Mouse (Mus musculus): ENCODE measurements at regions not wholly inside any gene's neighbourhood (a gene's known extent, or its start where the extent isn't known, plus 50 kb on each side); places are given as distances from the start of the nearest gene placed in this dataset.

DNA sequence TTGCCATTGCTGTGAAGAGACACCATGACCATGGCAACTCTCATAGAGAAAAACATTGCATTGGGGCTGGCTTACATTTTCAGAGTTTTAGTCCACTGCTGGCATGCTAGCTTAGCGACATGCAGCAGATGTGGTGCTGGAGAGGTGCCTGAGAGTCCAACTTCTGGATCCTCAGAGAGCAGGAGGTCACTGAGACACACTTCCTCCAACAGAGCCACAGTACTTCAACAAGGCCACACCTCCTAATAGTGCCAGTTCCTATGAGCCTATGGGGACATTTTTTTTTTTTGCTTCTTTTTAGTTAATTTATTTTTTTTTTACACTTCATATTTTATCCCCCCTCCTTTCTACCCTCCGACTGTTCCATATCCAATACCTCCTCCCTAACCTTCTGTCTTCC lies 120.3 kb downstream of the Ube2e3 start:
- no peak for TF ChIP-seq CTCF (IDR thresholded peaks at IDR 0.05; ENCODE audit: low read depth)
- no peaks in the 10 kb centered on the region for H3K27me3 ChIP-seq (replicated peaks; ENCODE audit: control insufficient read depth, insufficient read depth, low read length)
- no peak overlapping the region for H3K9ac ChIP-seq (ENCODE audit: low read depth, low read length)
- H3K4me2 ChIP-seq (replicated peaks; ENCODE audit: low read depth) = no peak overlapping the region
- H3K27ac ChIP-seq (ENCODE audit: low read depth, low read length) = no peak overlapping the region
- WGBS = 79% methylated on average over 2 of the region's 2 CpGs
- H3K4me3 ChIP-seq (ENCODE audit: low read depth, low read length) = no peak overlapping the region
- H3K4me1 ChIP-seq (replicated peaks; ENCODE audit: control insufficient read depth, insufficient read depth, low read length) = no peaks in the 10 kb centered on the region
- ATAC-seq = no peak
- H3K9me3 ChIP-seq (ENCODE audit: control insufficient read depth) = no peaks in the 10 kb centered on the region
- no peaks in the 10 kb centered on the region for H3K36me3 ChIP-seq (ENCODE audit: control insufficient read depth, insufficient read depth)

DNA sequence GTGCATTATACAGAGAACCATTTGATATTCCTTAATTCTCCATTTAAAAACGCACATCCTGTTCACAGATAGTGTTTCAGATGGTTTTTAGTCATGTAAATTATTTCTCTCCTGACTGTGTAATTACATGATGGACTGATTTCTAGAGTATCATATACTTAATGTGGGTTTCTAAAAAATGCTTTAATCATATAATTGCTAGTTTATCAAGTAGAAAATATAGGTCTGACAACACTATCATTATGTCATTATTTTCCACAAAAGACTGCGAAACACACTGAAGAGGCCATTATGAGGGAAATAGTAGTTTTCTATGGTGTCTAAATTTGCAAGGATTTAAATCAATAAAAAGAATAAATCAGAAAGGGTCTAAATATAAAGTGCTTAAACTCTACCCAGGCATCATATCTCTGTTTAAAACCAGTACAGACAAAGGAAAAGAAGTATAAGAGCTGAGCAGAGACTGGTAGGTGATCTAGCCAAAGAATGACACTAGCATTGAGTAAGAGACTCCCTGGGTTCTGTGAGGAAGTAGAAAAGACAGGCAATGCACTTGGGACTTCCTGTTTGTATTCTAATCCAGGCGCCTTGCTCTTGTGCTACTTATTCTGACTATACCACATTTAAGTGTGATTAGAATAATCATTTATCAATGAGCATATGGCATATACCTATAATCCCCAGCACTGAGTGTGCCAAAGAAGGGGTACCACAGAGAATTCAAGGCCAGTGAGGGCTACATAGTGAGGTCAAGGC lies 127.1 kb downstream of the Ube2e3 start:
- 88% methylated on average over 3 of the region's 3 CpGs for WGBS
- no peaks in the 10 kb centered on the region for H3K9me3 ChIP-seq (ENCODE audit: control insufficient read depth)
- no peak for ATAC-seq
- H3K9ac ChIP-seq (ENCODE audit: low read depth, low read length) = no peak overlapping the region
- no peak for TF ChIP-seq CTCF (IDR thresholded peaks at IDR 0.05; ENCODE audit: low read depth)
- H3K4me2 ChIP-seq (replicated peaks; ENCODE audit: low read depth) = no peak overlapping the region
- H3K4me3 ChIP-seq (ENCODE audit: low read depth, low read length) = no peak overlapping the region
- no peaks in the 10 kb centered on the region for H3K36me3 ChIP-seq (ENCODE audit: control insufficient read depth, insufficient read depth)
- H3K27ac ChIP-seq (ENCODE audit: low read depth, low read length) = no peak overlapping the region
- no peaks in the 10 kb centered on the region for H3K27me3 ChIP-seq (replicated peaks; ENCODE audit: control insufficient read depth, insufficient read depth, low read length)
- H3K4me1 ChIP-seq (replicated peaks; ENCODE audit: control insufficient read depth, insufficient read depth, low read length) = no peaks in the 10 kb centered on the region

DNA sequence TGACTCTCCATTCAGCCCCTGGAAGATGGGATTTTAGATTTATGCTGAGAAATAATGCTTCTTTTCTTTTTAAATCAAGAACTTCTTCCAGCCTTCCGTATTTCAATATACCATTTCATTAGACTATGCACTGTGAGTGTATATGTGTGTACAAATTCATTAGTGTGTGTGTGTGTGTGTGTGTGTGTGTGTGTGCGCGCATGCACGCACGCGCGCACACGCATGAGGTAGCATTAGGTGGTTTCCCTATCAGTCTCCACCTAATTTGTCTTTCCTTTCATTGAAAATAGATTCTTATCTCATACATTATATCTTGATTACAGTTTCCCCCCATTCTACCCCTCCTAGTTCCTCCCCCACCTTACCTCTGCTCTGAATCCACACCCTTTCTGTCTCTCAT lies 130.7 kb downstream of the Ube2e3 start:
- no peak for TF ChIP-seq CTCF (IDR thresholded peaks at IDR 0.05; ENCODE audit: low read depth)
- Histone ChIP-seq H3K36me3 (ENCODE audit: control insufficient read depth, insufficient read depth) (no peaks in the 10 kb centered on the region), H3K27ac (ENCODE audit: low read depth, low read length) (no peak overlapping the region), H3K9me3 (ENCODE audit: control insufficient read depth) (no peaks in the 10 kb centered on the region), H3K9ac (ENCODE audit: low read depth, low read length) (no peak overlapping the region), H3K4me1 (replicated peaks; ENCODE audit: control insufficient read depth, insufficient read depth, low read length) (no peaks in the 10 kb centered on the region), H3K4me3 (ENCODE audit: low read depth, low read length) (no peak overlapping the region), H3K27me3 (replicated peaks; ENCODE audit: control insufficient read depth, insufficient read depth, low read length) (no peaks in the 10 kb centered on the region), H3K4me2 (replicated peaks; ENCODE audit: low read depth) (no peak overlapping the region)
- ATAC-seq = no peak
- 98% methylated on average over 8 of the region's 8 CpGs for WGBS

DNA sequence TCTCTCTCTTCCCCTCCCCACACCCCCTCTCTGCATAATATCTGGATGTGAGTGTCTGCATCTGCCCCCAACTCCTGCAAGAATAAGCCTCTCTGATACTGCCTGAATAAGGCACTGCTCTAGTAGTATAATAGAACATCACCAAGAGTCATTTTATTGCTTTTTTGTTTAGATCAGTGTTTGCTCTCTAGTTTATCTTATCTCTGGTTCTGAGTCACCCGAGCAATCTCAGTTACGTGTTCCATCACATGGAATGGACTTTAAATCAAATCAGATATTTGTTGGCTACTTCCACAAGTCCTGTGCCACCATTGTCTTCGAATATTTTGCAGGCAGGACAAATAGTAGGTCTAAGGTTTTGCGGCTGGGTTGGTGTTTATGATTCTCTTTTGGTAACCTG lies 131.5 kb downstream of the Ube2e3 start:
- WGBS = 46% methylated on average over 4 of the region's 4 CpGs
- Histone ChIP-seq H3K36me3 (ENCODE audit: control insufficient read depth, insufficient read depth) (no peaks in the 10 kb centered on the region), H3K4me3 (ENCODE audit: low read depth, low read length) (no peak overlapping the region), H3K4me1 (replicated peaks; ENCODE audit: control insufficient read depth, insufficient read depth, low read length) (no peaks in the 10 kb centered on the region), H3K4me2 (replicated peaks; ENCODE audit: low read depth) (no peak overlapping the region), H3K9ac (ENCODE audit: low read depth, low read length) (no peak overlapping the region), H3K27me3 (replicated peaks; ENCODE audit: control insufficient read depth, insufficient read depth, low read length) (no peaks in the 10 kb centered on the region), H3K9me3 (ENCODE audit: control insufficient read depth) (no peaks in the 10 kb centered on the region), H3K27ac (ENCODE audit: low read depth, low read length) (no peak overlapping the region)
- no peak for ATAC-seq
- no peak for TF ChIP-seq CTCF (IDR thresholded peaks at IDR 0.05; ENCODE audit: low read depth)

DNA sequence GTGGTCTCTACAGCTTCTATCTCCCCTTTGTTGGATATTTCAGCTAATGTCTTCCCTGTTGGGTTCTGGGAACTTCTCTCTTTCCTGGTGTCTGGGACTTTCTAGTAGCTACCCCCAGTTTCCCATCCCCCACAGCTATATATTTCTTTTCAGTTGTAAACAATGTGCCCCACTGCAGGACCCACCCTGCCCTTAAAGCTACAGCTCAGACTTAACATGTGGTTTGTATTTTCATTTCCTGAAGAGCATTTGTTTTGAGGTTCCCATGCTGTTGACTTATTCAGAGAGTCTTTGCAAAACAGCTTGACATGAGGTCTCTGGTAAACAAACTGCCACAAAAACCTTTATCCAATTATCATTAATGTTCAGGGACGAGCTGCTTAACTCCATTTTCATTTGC lies 136.9 kb downstream of the Ube2e3 start:
- H3K27ac ChIP-seq (ENCODE audit: low read depth, low read length) = no peak overlapping the region
- no peak overlapping the region for H3K4me2 ChIP-seq (replicated peaks; ENCODE audit: low read depth)
- H3K4me3 ChIP-seq (ENCODE audit: low read depth, low read length) = no peak overlapping the region
- H3K27me3 ChIP-seq (replicated peaks; ENCODE audit: control insufficient read depth, insufficient read depth, low read length) = no peaks in the 10 kb centered on the region
- TF ChIP-seq CTCF (IDR thresholded peaks at IDR 0.05; ENCODE audit: low read depth) = no peak
- no peak for ATAC-seq
- WGBS = 50% methylated on average over 1 of the region's 1 CpGs
- no peaks in the 10 kb centered on the region for H3K9me3 ChIP-seq (ENCODE audit: control insufficient read depth)
- no peaks in the 10 kb centered on the region for H3K4me1 ChIP-seq (replicated peaks; ENCODE audit: control insufficient read depth, insufficient read depth, low read length)
- H3K9ac ChIP-seq (ENCODE audit: low read depth, low read length) = no peak overlapping the region
- H3K36me3 ChIP-seq (ENCODE audit: control insufficient read depth, insufficient read depth) = no peaks in the 10 kb centered on the region

GRCm38 (mm10) chr2:79008642-79009041 lies 140.7 kb downstream of the Ube2e3 start:
- H3K27ac ChIP-seq (ENCODE audit: low read depth, low read length) = no peak overlapping the region
- H3K4me1 ChIP-seq (replicated peaks; ENCODE audit: control insufficient read depth, insufficient read depth, low read length) = no peaks in the 10 kb centered on the region
- H3K4me3 ChIP-seq (ENCODE audit: low read depth, low read length) = no peak overlapping the region
- no peak overlapping the region for H3K4me2 ChIP-seq (replicated peaks; ENCODE audit: low read depth)
- H3K9me3 ChIP-seq (ENCODE audit: control insufficient read depth) = no peaks in the 10 kb centered on the region
- H3K27me3 ChIP-seq (replicated peaks; ENCODE audit: control insufficient read depth, insufficient read depth, low read length) = no peaks in the 10 kb centered on the region
- H3K9ac ChIP-seq (ENCODE audit: low read depth, low read length) = no peak overlapping the region
- no peak for ATAC-seq
- no peak for TF ChIP-seq CTCF (IDR thresholded peaks at IDR 0.05; ENCODE audit: low read depth)
- WGBS = 83% methylated on average over 3 of the region's 3 CpGs
- H3K36me3 ChIP-seq (ENCODE audit: control insufficient read depth, insufficient read depth) = no peaks in the 10 kb centered on the region

DNA sequence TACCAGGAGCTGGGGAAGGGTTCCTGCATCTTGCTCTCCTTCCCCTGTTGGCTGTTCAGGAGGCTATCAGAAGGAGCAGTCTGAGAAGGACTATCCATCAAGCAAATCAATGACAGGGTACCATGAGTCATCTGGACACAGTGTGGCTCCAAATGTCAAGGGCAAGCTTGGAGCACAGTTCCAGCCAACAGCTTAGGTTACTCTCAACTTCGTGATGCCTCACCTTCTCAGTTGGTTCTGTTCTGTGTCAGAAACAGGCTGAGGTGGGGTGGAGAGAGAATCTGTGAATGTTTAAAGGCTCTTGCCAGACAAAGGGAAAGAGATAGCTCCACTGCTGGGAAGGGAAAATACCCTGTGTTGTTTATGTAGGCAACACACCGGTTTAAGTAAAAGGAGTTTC lies 141.9 kb downstream of the Ube2e3 start:
- no peak for TF ChIP-seq CTCF (IDR thresholded peaks at IDR 0.05; ENCODE audit: low read depth)
- H3K4me1 ChIP-seq (replicated peaks; ENCODE audit: control insufficient read depth, insufficient read depth, low read length) = no peaks in the 10 kb centered on the region
- no peaks in the 10 kb centered on the region for H3K27me3 ChIP-seq (replicated peaks; ENCODE audit: control insufficient read depth, insufficient read depth, low read length)
- H3K9me3 ChIP-seq (ENCODE audit: control insufficient read depth) = no peaks in the 10 kb centered on the region
- ATAC-seq = no peak
- no peak overlapping the region for H3K4me3 ChIP-seq (ENCODE audit: low read depth, low read length)
- no peak overlapping the region for H3K9ac ChIP-seq (ENCODE audit: low read depth, low read length)
- no peak overlapping the region for H3K4me2 ChIP-seq (replicated peaks; ENCODE audit: low read depth)
- H3K36me3 ChIP-seq (ENCODE audit: control insufficient read depth, insufficient read depth) = no peaks in the 10 kb centered on the region
- 44% methylated on average over 2 of the region's 2 CpGs for WGBS
- H3K27ac ChIP-seq (ENCODE audit: low read depth, low read length) = no peak overlapping the region
